Mouse (Mus musculus): ENCODE data around the gene Vkorc1l1.

Gene Vkorc1l1

DNA sequence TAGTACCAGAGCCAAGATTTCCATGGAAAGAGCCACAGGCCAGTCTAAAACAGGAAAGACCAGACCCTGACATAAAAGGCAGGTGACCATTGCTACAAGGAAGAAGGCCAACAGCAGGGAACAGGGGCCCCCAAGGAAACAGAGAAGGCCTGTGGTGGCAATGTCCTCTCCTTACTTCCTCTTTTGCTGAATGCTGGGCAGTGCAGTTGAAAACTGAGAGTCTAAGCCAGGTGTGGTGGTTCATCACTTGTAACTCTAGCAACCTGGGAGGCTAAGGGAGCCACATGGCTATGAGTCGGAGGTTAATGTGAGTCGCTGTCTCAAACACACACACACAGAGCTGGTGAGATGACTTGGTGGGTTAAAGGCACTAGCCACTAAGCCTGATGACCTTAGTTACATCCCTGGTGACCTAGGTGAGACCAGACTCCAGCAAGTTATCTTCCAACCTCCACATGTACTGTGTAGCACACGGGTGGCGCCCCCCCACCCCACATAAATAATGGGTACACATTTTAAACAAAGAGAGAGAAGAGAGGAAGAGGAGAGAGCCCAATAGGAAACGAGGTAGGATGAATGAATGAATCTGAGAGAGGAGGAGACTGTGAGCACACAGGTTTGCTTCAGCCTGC, 59.7 kb downstream of the Vkorc1l1 start:
- in situ Hi-C loops (cut with MseI, MboI) = no loop called here

- in situ Hi-C loops (cut with MseI, MboI) = no loop called here
Observed at GRCm38 (mm10) chr5:130002301-130003146, 60.8 kb downstream of the Vkorc1l1 start, which contains the start of gene Gusb. Gene Gusb, minus strand, starts transcription at chr5:130003049.

- in situ Hi-C loops (cut with MseI, MboI) = no loop called here
Observed at GRCm38 (mm10) chr5:130003229-130003628, 61.5 kb downstream of the Vkorc1l1 start.

- in situ Hi-C loops (cut with MseI, MboI) = no loop called here
Observed at GRCm38 (mm10) chr5:130007344-130007743, 65.6 kb downstream of the Vkorc1l1 start.

- in situ Hi-C loops (cut with MseI, MboI) = no loop called here
Observed at GRCm38 (mm10) chr5:130008034-130008590, 66.3 kb downstream of the Vkorc1l1 start.

- in situ Hi-C loops (cut with MseI, MboI) = no loop called here
Observed at GRCm38 (mm10) chr5:130009784-130010183, 68.0 kb downstream of the Vkorc1l1 start.

DNA sequence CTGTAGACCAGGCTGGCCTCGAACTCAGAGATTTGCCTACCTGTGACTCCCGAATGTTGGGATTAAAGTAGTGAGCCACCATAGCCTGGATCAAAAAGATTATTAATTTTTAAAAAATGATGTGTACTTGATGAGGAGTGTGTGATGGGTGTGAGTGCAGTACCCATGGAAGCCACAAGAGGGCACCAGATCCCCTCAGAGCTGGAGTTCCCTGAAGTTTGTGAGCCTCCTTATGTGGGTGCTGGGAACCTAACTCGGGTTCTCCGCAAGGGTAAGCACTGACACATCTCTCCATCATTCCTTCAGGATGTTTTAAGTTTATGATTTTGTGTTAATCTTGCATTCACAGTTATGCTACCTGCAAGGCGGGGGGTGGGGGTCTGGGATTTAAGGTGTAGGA, 69.2 kb downstream of the Vkorc1l1 start:
- in situ Hi-C loops (cut with MseI, MboI) = no loop called here

DNA sequence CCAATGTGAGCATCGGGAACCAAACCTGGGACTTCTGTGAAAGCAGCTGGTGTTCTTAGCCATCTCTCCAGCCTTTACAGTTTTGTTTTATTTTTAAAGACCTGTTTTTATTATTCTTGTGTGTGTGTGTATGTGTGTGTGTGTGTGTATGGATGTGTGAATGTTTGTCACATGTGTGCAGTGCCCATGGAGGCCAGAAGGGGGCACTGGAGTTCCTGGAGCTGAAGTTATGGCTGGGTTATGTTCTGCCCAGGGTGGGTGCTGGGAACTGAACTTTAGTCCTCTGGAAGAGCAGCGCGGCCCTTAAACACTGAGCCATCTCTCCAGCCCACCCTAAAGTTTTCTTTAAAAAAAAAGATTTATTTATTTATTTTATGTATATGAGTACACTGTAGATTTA, 73.3 kb downstream of the Vkorc1l1 start:
- in situ Hi-C loops (cut with MseI, MboI) = no loop called here

GRCm38 (mm10) chr5:130019461-130019860, 77.7 kb downstream of the Vkorc1l1 start:
- in situ Hi-C loops (cut with MseI, MboI) = no loop called here

- in situ Hi-C loops (cut with MseI, MboI) = no loop called here
Observed at GRCm38 (mm10) chr5:130021361-130021966, 79.7 kb downstream of the Vkorc1l1 start.

GRCm38 (mm10) chr5:130022366-130022765, 80.6 kb downstream of the Vkorc1l1 start:
- in situ Hi-C loops (cut with MseI, MboI) = no loop called here

GRCm38 (mm10) chr5:130023067-130023766, 81.4 kb downstream of the Vkorc1l1 start:
- in situ Hi-C loops (cut with MseI, MboI) = no loop called here

DNA sequence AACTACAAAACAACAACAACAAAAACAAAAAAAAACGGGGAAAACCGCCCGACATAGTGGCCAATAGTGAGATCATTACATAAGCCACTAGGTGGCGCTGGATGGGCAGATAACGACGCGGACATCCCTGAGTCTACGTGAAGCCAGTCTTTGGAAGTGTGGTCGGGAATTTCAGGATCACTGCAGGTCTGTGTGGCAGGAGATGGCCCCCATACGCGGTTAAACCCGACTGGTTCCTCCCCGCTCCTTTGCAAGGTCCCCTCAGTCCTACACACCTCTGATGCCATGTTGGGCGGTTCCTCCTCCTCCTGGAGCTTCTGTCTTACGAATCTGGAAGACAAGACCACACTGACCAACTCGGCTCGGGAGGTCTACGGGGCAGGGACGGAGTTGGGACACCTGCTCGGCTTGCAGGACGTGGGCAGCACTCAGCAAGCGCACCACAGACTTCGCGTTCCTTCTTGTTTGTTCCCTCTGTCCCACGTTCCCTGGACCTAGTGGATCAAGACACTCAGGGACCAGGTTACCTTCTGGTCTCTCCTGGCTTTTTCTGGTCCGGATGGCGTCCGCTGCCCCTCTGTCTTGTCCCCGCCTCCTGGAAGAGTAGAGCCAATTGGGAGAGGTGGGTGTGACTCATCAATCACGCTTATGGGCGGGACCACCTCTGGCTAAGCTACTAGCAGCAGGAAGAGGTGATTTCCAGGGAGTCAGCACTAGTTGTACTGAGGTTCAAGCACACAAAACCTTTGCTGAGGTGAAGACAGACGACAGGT, 82.2 kb downstream of the Vkorc1l1 start:
- in situ Hi-C loops (cut with MseI, MboI) = no loop called here

DNA sequence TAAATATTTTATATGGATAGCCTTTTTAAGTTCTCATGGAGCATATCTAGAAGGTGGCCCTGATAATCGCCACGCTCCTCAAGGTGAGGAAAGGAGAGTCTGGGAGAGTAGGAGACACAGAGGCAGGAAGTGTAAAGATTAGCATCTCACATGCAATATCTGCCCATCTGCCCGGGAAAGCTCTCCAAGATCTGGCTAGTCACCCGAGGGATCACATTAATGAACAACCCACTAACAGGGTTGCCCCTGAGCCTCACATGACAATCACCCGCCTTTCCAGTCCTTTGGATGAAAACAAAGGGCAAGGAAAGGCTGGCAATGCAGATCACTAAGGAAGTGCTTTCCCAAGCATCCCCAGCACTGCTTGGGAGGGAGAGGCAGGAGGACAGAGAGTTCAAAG, 85.4 kb downstream of the Vkorc1l1 start:
- in situ Hi-C loops (cut with MseI, MboI) = no loop called here

DNA sequence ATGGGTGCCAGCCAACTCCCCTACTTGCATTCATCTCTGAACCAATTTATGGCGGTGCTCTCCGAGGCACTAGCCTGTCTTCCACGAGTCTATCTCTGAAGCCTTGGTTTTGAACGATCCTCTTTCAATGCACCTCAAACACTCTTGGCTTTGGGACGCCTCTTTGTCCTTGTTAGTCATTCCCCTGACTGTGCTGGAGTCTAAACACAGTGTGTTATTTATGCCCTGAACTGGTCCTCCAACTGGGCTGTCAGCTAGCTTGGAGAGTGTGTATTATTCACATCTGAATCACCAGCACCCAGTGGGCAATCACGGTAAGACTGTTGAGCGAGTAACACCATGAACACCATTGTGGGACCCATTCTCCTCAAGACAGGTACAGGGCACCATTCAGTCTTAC, 85.9 kb downstream of the Vkorc1l1 start:
- in situ Hi-C loops (cut with MseI, MboI) = no loop called here

DNA sequence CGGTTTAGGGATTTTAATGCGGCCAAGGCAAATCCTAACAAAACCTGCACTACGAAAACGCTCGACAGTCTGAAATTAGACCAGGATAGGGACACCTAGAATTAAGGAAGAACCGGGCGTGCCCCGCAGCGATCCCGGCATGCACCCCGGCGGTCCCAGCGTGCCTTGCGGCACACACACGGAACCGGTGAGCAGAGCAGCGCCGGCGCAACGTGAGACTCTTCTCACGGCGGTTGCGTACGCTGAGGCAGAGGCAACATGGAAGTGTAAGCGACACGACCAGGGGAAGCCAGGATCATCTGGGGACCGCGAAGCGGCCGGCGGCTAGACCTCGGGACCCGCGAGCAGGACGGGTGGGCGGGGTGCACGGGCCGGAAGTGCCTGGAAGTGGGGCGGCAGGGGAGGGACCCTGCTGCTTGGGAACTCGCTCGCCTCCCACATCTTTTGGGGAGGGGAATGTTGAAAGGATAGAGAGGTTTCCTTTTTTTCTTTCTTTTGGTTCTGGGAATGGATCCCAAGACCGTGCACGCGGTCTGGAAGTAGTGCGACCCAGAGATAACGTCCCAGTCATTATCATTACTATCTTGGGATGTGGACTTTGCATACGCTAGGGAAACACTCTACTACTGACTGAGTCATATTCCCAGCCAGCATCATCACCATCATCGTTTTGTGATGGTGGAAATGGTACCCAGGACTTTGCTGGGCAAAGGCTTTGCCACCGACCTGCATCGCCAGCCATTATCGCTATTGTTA, 87.5 kb downstream of the Vkorc1l1 start, which contains the start of the genes Asl and Crcp:
Gene Asl, minus strand, starts transcription at position 106 of the 756 bp plus-strand sequence.
Gene Crcp, plus strand, starts transcription at position 149 of the 756 bp plus-strand sequence.
- in situ Hi-C loops (cut with MseI, MboI) = no loop called here

DNA sequence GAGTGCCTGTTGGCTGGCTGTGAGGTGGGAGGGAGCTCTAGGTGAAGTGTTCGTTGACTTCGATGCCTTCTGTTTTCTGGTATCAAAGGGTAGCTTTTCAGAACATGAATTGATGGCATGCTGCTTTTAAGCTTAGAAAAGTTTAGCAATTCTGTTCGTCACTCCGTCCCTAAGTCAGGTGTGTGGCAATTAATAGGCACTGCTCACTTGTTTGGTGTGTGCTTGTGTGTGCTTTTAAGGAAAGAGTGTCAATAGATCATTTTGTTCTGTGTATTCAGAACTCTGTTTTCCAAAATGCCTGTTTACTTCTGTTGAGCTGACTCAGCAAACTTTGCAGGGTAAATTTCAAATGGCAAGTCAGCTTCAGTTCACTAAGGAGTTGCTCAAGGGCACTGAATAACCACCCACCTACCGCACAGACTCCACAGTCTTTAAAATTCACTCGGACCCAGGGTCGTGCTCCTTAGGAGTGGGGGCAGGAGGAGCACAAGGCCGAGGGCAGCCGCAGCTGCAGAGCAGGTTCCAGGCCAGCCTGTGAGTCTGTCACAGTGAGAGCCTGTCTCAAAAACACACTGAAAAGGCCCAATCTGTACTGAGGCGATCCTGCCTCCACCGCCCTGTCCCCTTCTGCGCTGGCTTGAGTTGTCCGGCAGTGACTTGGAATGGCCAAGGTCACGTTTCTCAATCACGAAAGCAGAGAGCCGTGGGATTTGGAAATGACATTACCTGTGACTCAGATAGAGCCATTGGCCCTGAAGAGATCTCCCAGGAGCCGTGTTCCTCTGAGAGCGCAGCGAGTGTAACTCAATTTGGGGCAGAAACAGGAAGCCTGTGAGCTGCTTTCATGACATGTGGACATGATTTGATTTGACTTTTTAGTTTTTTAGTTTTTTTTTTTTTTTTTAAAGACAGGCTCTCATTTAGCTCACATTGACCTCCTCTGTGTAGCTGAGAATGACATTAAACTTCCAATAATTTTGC, 89.9 kb downstream of the Vkorc1l1 start:
- in situ Hi-C loops (cut with MseI, MboI) = no loop called here

DNA sequence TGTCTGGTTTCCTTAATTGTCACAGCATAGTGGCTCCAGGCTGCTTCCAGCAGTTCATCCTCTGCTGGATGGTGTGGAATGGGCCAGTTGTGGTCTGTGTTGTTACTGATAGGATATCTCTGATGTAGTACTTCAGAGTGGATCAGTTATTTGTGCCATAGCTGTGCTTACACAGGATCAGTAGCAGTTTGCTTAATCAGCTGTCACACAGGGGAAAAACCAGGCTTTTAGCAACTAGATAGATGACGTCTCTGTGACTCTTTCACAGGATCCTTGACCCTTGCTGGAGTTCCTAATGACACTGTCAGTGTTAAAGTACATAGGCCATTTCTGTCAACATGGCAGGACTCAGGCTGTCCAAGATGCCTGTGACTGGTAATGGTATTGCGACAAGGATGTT, 92.1 kb downstream of the Vkorc1l1 start:
- in situ Hi-C loops (cut with MseI, MboI) = no loop called here

Measured in mouse trophoblast stem cell (cell line).